Mouse (Mus musculus) MEL (cell line): ENCODE data around the gene Slc25a21. TPM values are rescaled to one million over a fixed set of nuclear protein-coding genes. Genes with fewer than 3 reads are reported as not detected.

Experiments used
- DNase-seq: peaks from one replicate; pipeline ENCODE4 v3.0.0; 2011; ENCODE audit warnings: low read depth, low spot score
- H3K27ac ChIP-seq: 2 replicates; pipeline ENCODE4 v1.5.1; 2012; ENCODE audit warnings: low read depth, mild to moderate bottlenecking, control low read depth, low read length, moderate library complexity; ENCODE audit not compliant: control insufficient read depth
- H3K27me3 ChIP-seq, 2 experiments: fragments of 150-350 bp in 1 of 2; sonication (generic) in 1 of 2; 2 replicates each; pipeline ENCODE4 v1.6.1; 2012; ENCODE audit warnings: low read length in 2 of 2, mild to moderate bottlenecking in 2 of 2, improper control_type of control experiment in 1 of 2, moderate library complexity in 1 of 2; ENCODE audit not compliant: insufficient read depth in 2 of 2, control insufficient read depth in 1 of 2
- H3K36me3 ChIP-seq, 2 experiments: 2 replicates each; pipeline ENCODE4 v1.6.1; 2012 to 2014; ENCODE audit warnings: low read length in 2 of 2, improper control_type of control experiment in 1 of 2, inconsistent platforms in 1 of 2, mild to moderate bottlenecking in 1 of 2; ENCODE audit not compliant: insufficient read depth in 2 of 2, control insufficient read depth in 1 of 2
- H3K4me1 ChIP-seq, 2 experiments: fragments of 150-350 bp in 1 of 2; sonication (generic) in 1 of 2; 2 replicates each; pipeline ENCODE4 v1.6.1; 2012; ENCODE audit warnings: low read length in 2 of 2, improper control_type of control experiment in 1 of 2, mild to moderate bottlenecking in 1 of 2; ENCODE audit not compliant: insufficient read depth in 2 of 2, control insufficient read depth in 1 of 2
- H3K4me3 ChIP-seq, 2 experiments: fragments of 150-350 bp in 1 of 2; sonication (generic) in 1 of 2; 2 replicates each; pipeline ENCODE4 v1.5.1; 2012; ENCODE audit warnings: low read depth in 2 of 2, low read length in 2 of 2, mild to moderate bottlenecking in 2 of 2, moderate library complexity in 2 of 2, control low read depth in 1 of 2, improper control_type of control experiment in 1 of 2; ENCODE audit not compliant: control insufficient read depth in 1 of 2, insufficient read depth in 1 of 2
- H3K79me2 ChIP-seq: 2 replicates; pipeline ENCODE4 v1.6.1; 2012; ENCODE audit warnings: mild to moderate bottlenecking, low read length, moderate library complexity; ENCODE audit not compliant: control insufficient read depth, poor library complexity, insufficient read depth
- H3K9ac ChIP-seq: 2 replicates; pipeline ENCODE4 v1.6.1; 2012; ENCODE audit warnings: low read depth, mild to moderate bottlenecking, control low read depth, low read length, moderate library complexity; ENCODE audit not compliant: control insufficient read depth, poor library complexity, severe bottlenecking
- H3K9me3 ChIP-seq: fragments of 150-350 bp; sonication (generic); replicated peaks from 2 replicates; pipeline ENCODE4 v1.6.1; 2012; ENCODE audit warnings: mild to moderate bottlenecking, low read length, improper control_type of control experiment, moderate library complexity; ENCODE audit not compliant: insufficient read depth
- CTCF ChIP-seq, 3 experiments: IDR thresholded peaks in 2 of 3; conservative IDR thresholded peaks in 1 of 3; 2 replicates each; pipeline ENCODE4 v1.5.1; 2011 to 2012; ENCODE audit warnings: low read length in 3 of 3, low read depth in 2 of 3, mild to moderate bottlenecking in 2 of 3, improper control_type of control experiment in 1 of 3, inconsistent platforms in 1 of 3, mixed read lengths in 1 of 3, moderate library complexity in 1 of 3; ENCODE audit not compliant: control insufficient read depth in 1 of 3, insufficient read depth in 1 of 3, poor library complexity in 1 of 3, severe bottlenecking in 1 of 3
- EP300 ChIP-seq, 2 experiments: IDR thresholded peaks; 2 replicates each; pipeline ENCODE4 v1.6.1; 2011; ENCODE audit warnings: improper control_type of control experiment in 2 of 2, low read length in 2 of 2, low read depth in 1 of 2, mild to moderate bottlenecking in 1 of 2
- ETS1 ChIP-seq: IDR thresholded peaks from 2 replicates; pipeline ENCODE4 v1.6.1; 2012; ENCODE audit warnings: low read depth, mild to moderate bottlenecking, inconsistent platforms, low read length, improper control_type of control experiment, moderate library complexity
- GABPA ChIP-seq: IDR thresholded peaks from 2 replicates; pipeline ENCODE4 v1.6.1; 2012; ENCODE audit warnings: low read depth, mild to moderate bottlenecking, inconsistent platforms, low read length, improper control_type of control experiment, moderate library complexity
- GATA1 ChIP-seq: IDR thresholded peaks from 2 replicates; pipeline ENCODE4 v1.6.1; 2011; ENCODE audit warnings: low read depth, low read length, improper control_type of control experiment
- HCFC1 ChIP-seq: IDR thresholded peaks from 2 replicates; pipeline ENCODE4 v1.6.1; 2012; ENCODE audit warnings: low read depth, mild to moderate bottlenecking, inconsistent platforms, low read length, improper control_type of control experiment, moderate library complexity
- MAFK ChIP-seq: IDR thresholded peaks from 2 replicates; pipeline ENCODE4 v1.6.1; 2011; ENCODE audit warnings: low read depth, mild to moderate bottlenecking, low read length, improper control_type of control experiment, borderline replicate concordance
- MEF2A ChIP-seq: IDR thresholded peaks from 2 replicates; pipeline ENCODE4 v1.6.1; 2014; ENCODE audit warnings: low read depth, mild to moderate bottlenecking, inconsistent platforms, low read length, improper control_type of control experiment; ENCODE audit not compliant: poor library complexity, insufficient replicate concordance, severe bottlenecking; ENCODE audit errors: extremely low read depth
- MXI1 ChIP-seq: IDR thresholded peaks from 2 replicates; pipeline ENCODE4 v1.6.1; 2011; ENCODE audit warnings: mild to moderate bottlenecking, low read depth, low read length, improper control_type of control experiment
- MYC ChIP-seq: IDR thresholded peaks from 2 replicates; pipeline ENCODE4 v1.6.1; 2011; ENCODE audit warnings: low read depth, mild to moderate bottlenecking, low read length, improper control_type of control experiment, moderate library complexity
- NELFE ChIP-seq: IDR thresholded peaks from 2 replicates; pipeline ENCODE4 v1.6.1; 2011; ENCODE audit warnings: low read depth, low read length, improper control_type of control experiment
- RCOR1 ChIP-seq: IDR thresholded peaks from 2 replicates; pipeline ENCODE4 v1.6.1; 2012; ENCODE audit warnings: low read depth, mild to moderate bottlenecking, inconsistent platforms, low read length, improper control_type of control experiment
- SIN3A ChIP-seq: IDR thresholded peaks from 2 replicates; pipeline ENCODE4 v1.6.1; 2012; ENCODE audit warnings: low read length, improper control_type of control experiment, inconsistent platforms
- SMC3 ChIP-seq: IDR thresholded peaks from 2 replicates; pipeline ENCODE4 v1.6.1; 2011; ENCODE audit warnings: low read depth, low read length, improper control_type of control experiment
- TAL1 ChIP-seq: IDR thresholded peaks from 2 replicates; pipeline ENCODE4 v1.6.1; 2012; ENCODE audit warnings: mild to moderate bottlenecking, inconsistent platforms, low read length, moderate library complexity, mixed read lengths
- TBP ChIP-seq: IDR thresholded peaks from 2 replicates; pipeline ENCODE4 v1.8.0; 2011; ENCODE audit warnings: low read depth, low read length, improper control_type of control experiment
- TCF12 ChIP-seq: IDR thresholded peaks from 2 replicates; pipeline ENCODE4 v1.6.1; 2014; ENCODE audit warnings: low read depth, mild to moderate bottlenecking, inconsistent platforms, low read length, improper control_type of control experiment, moderate library complexity
- ZC3H11A ChIP-seq: IDR thresholded peaks from 2 replicates; pipeline ENCODE4 v1.6.1; 2012; ENCODE audit warnings: low read depth, mild to moderate bottlenecking, inconsistent platforms, low read length, improper control_type of control experiment
- ZKSCAN1 ChIP-seq: IDR thresholded peaks from 2 replicates; pipeline ENCODE4 v1.6.1; 2012; ENCODE audit warnings: low read depth, mild to moderate bottlenecking, inconsistent platforms, low read length, improper control_type of control experiment, moderate library complexity
- ZMIZ1 ChIP-seq: IDR thresholded peaks from 2 replicates; pipeline ENCODE4 v1.6.1; 2012; ENCODE audit warnings: low read depth, mild to moderate bottlenecking, inconsistent platforms, low read length, improper control_type of control experiment, moderate library complexity
- ZNF384 ChIP-seq: IDR thresholded peaks from 2 replicates; pipeline ENCODE4 v1.6.1; 2012; ENCODE audit warnings: low read depth, mild to moderate bottlenecking, inconsistent platforms, low read length, improper control_type of control experiment
- polyA plus RNA-seq, 2 experiments: library from polyadenylated mRNA; stranded (reverse) in 1 of 2; unstranded in 1 of 2; fragments of >175 nt in 1 of 2; fragments of >200 nt in 1 of 2; gene quantifications; 2 replicates each; pipeline versions ENCODE4 v1.2.1 to v1.2.4; 2012; ENCODE audit warnings: low replicate concordance in 2 of 2, low read depth in 1 of 2; ENCODE audit not compliant: insufficient read length in 2 of 2, insufficient read depth in 1 of 2, missing spikeins in 1 of 2
- total RNA-seq: library from RNA; depleted of rRNA; stranded (reverse); fragments of 300-350 nt; gene quantifications from 2 replicates; pipeline ENCODE4 v1.2.3, GENCODE M21; 2012

Gene Slc25a21
- total and polyA plus RNA-seq, 3 experiments, result 14.7 to 18.3 TPM; not detected in 1

DNA sequence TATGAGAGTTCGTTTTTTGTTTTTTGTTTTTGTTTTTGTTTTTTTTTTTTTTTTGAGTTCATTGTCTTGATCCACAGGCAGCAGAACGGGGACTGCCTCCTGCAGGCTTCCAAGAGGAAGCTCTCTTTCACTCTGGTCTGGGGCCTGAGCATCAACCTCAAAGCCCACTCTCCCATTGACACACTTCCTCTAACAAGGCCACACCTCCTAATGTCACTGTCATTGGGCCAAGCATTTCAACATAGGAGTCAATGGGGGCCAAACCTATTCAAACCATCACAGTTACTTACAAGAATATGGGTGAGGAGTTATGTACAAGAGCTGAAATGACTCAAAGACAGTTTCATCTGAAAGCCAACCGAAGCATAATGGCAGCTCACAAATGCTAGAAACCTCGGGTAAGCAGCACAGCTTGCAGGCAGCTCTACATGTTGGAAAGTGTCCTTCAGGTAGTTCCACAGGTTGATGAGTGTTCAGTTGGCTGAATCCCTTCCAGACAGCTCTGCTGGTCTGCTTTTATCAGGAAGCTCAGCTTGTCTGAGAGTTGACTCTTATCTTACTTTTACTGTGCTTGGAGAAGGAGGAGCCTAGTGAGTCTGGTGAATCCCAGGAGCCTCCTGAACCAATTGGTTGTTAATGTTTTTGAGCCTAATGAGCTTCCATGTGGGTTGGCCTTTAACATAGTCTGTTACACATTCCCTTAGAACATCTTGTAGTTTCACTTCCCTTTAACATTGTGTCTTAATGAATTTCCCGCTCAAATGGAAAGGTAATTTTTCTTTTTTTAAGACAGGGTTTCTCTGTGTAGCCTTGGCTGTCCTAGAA, 46.6 kb upstream of the Slc25a21 start:
- no peaks in the 10 kb centered on the region for H3K9me3 ChIP-seq
- peaks cover 3 to 7% of the 10 kb centered on the region in 2 experiments; a peak in 3 of 4 replicates for H3K4me1 ChIP-seq
- H3K9ac ChIP-seq, result no peak overlapping the region
- TF ChIP-seq MXI1 (no peak), GABPA (no peak), GATA1 (peak; percentile 56), ZC3H11A (no peak), TAL1 (peak; percentile 44), TBP (no peak), ZMIZ1 (no peak), ETS1 (0 out of 2 replicates have a peak, but pooled peaks have one; percentile 25), RCOR1 (peak; percentile 92), TCF12 (peak; percentile 63), EP300 (IDR thresholded peaks at IDR 0.05; ENCODE audit: low read depth in 1 of 2, low read length in 2 of 2) (peak; percentile 32 to 43; a peak in 2 of 4 replicates)
- no peak overlapping the region for H3K27ac ChIP-seq
- DNase-seq, result peak; percentile 57
- H3K79me2 ChIP-seq, result peaks cover 17% of the 10 kb centered on the region
- no peaks in the 10 kb centered on the region for H3K27me3 ChIP-seq
- H3K4me3 ChIP-seq, result no peak overlapping the region
- H3K36me3 ChIP-seq, result peaks cover 18 to 21% of the 10 kb centered on the region in 2 experiments

GRCm38 (mm10) chr12:57233386-57233785, 36.1 kb upstream of the Slc25a21 start:
- 0 out of 2 replicates have a peak, but pooled peaks have one; percentile 23 for TF ChIP-seq HCFC1
- no peak for TF ChIP-seq NELFE
- TF ChIP-seq ZKSCAN1, result no peak
- TF ChIP-seq TCF12, result 0 out of 2 replicates have a peak, but pooled peaks have one; percentile 15
- 0 out of 2 replicates have a peak, but pooled peaks have one; percentile 4 for TF ChIP-seq SMC3
- peak in 2 of 3 experiments; percentile 6 to 35; a peak in 2 of 6 replicates for TF ChIP-seq CTCF (IDR thresholded peaks at IDR 0.05 in 2 of 3, conservative IDR thresholded peaks at IDR 0.05 in 1 of 3; ENCODE audit: control insufficient read depth in 1 of 3, insufficient read depth in 1 of 3, low read depth in 2 of 3, low read length in 3 of 3, poor library complexity in 1 of 3, severe bottlenecking in 1 of 3)
- peak; percentile 38; the same call in 1 of the 2 replicates for TF ChIP-seq SIN3A
- peak; percentile 21; the same call in 1 of the 2 replicates for TF ChIP-seq GATA1
- TF ChIP-seq ZNF384, result peak; percentile 78
- 0 out of 2 replicates have a peak, but pooled peaks have one; percentile 23 for TF ChIP-seq ETS1
- TF ChIP-seq MEF2A, result no peak
- no peak for TF ChIP-seq MAFK
- TF ChIP-seq MYC, result peak; percentile 78
- TF ChIP-seq, all 39 proteins: peak for 9
- Histone ChIP-seq H3K9ac (peak overlapping the region; percentile 46), H3K9me3 (no peaks in the 10 kb centered on the region), H3K4me3 (peak overlapping the region in 1 of 2 experiments; percentile 36; a peak in 2 of 4 replicates), H3K27ac (no peak overlapping the region), H3K4me1 (peaks cover 6 to 18% of the 10 kb centered on the region in 2 experiments), H3K27me3 (no peaks in the 10 kb centered on the region), H3K36me3 (peaks cover 18 to 30% of the 10 kb centered on the region in 2 experiments), H3K79me2 (peaks cover 54% of the 10 kb centered on the region)
- DNase-seq, result peak; percentile 64
